Mouse (Mus musculus) lung, adult 2 months (tissue): ENCODE measurements around the gene P3h2.

ENCODE experiments used
- CTCF ChIP-seq: fragments of 200-500 bp; IDR thresholded peaks from 2 replicates; pipeline ENCODE4 v1.5.1; 2011; ENCODE audit warnings: mild to moderate bottlenecking, low read length, control low read depth; ENCODE audit not compliant: insufficient read depth
- POLR2A ChIP-seq: fragments of 200-500 bp; IDR thresholded peaks from 2 replicates; pipeline ENCODE4 v1.6.1; 2011; ENCODE audit warnings: low read depth, mild to moderate bottlenecking, control low read depth, low read length, borderline replicate concordance; ENCODE audit errors: extremely low read depth

GRCm38 (mm10) chr16:25987221-25987620, 118.4 kb downstream of the P3h2 start:
- TF ChIP-seq CTCF: no peak
- TF ChIP-seq POLR2A: no peak
